Mouse (Mus musculus): ENCODE measurements around the gene Ing3. TPM values are rescaled to one million over a fixed set of nuclear protein-coding genes. Genes with fewer than 3 reads are reported as not detected.

Gene Ing3
- total and polyA plus RNA-seq, 2 experiments from 2014 or later, result 14.5 to 50.0 TPM

- no peak for DNase-seq (ENCODE audit: low spot score)
- no peak overlapping the region for H3K27ac ChIP-seq (ENCODE audit: low read depth, low read length)
Observed at GRCm38 (mm10) chr6:21988296-21988695, 38.9 kb downstream of the Ing3 start.

GRCm38 (mm10) chr6:21989081-21989480, 39.7 kb downstream of the Ing3 start:
- no peaks in the 10 kb centered on the region for H3K36me3 ChIP-seq (ENCODE audit: insufficient read depth, low read length)
- DNase-seq (ENCODE audit: low spot score) (no peak), ATAC-seq (ENCODE audit: low FRiP score) (no peak)
- H3K4me3 ChIP-seq (ENCODE audit: low read depth, low read length), result no peak overlapping the region
- no peak overlapping the region for H3K9ac ChIP-seq (replicated peaks; ENCODE audit: low read length, poor library complexity, severe bottlenecking)
- H3K27ac ChIP-seq (ENCODE audit: low read depth, low read length), result no peak overlapping the region
- TF ChIP-seq CTCF (IDR thresholded peaks at IDR 0.05), result no peak
- H3K9me3 ChIP-seq (ENCODE audit: low read length), result no peaks in the 10 kb centered on the region
- H3K27me3 ChIP-seq (ENCODE audit: insufficient read depth, low read length), result peaks cover 4% of the 10 kb centered on the region; the same call in 1 of the 2 replicates
- 83% methylated on average over 4 of the region's 4 CpGs for WGBS
- H3K4me2 ChIP-seq (ENCODE audit: low read depth, low read length, poor library complexity, severe bottlenecking), result no peak overlapping the region
- peaks cover 12% of the 10 kb centered on the region; the same call in 1 of the 2 replicates for H3K4me1 ChIP-seq (ENCODE audit: insufficient read depth, low read length)

More at GRCm38 (mm10) chr6:21988296-21988695, 38.9 kb downstream of the Ing3 start:
- H3K4me3 ChIP-seq (ENCODE audit: low read depth, low read length), result no peak overlapping the region
- peaks cover 4% of the 10 kb centered on the region; the same call in 1 of the 2 replicates for H3K27me3 ChIP-seq (ENCODE audit: insufficient read depth, low read length)
- no peaks in the 10 kb centered on the region for H3K9me3 ChIP-seq (ENCODE audit: low read length)
- no peaks in the 10 kb centered on the region for H3K36me3 ChIP-seq (ENCODE audit: insufficient read depth, low read length)
- H3K9ac ChIP-seq (replicated peaks; ENCODE audit: low read length, poor library complexity, severe bottlenecking), result no peak overlapping the region
- WGBS, result 91% methylated on average over 5 of the region's 5 CpGs
- ATAC-seq (ENCODE audit: low FRiP score), result no peak
- H3K4me2 ChIP-seq (ENCODE audit: low read depth, low read length, poor library complexity, severe bottlenecking), result no peak overlapping the region
- peaks cover 12% of the 10 kb centered on the region; the same call in 1 of the 2 replicates for H3K4me1 ChIP-seq (ENCODE audit: insufficient read depth, low read length)
- TF ChIP-seq CTCF (IDR thresholded peaks at IDR 0.05), result no peak

- H3K9ac ChIP-seq (replicated peaks; ENCODE audit: low read length, poor library complexity, severe bottlenecking), result no peak overlapping the region
- 66% methylated on average over 9 of the region's 9 CpGs for WGBS
- H3K4me2 ChIP-seq (ENCODE audit: low read depth, low read length, poor library complexity, severe bottlenecking), result no peak overlapping the region
- ATAC-seq (ENCODE audit: low FRiP score) (no peak), DNase-seq (ENCODE audit: low spot score) (no peak)
- peaks cover 11% of the 10 kb centered on the region; the same call in 1 of the 2 replicates for H3K4me1 ChIP-seq (ENCODE audit: insufficient read depth, low read length)
- no peaks in the 10 kb centered on the region for H3K9me3 ChIP-seq (ENCODE audit: low read length)
- H3K27ac ChIP-seq (ENCODE audit: low read depth, low read length), result no peak overlapping the region
- no peak for TF ChIP-seq CTCF (IDR thresholded peaks at IDR 0.05)
- no peaks in the 10 kb centered on the region for H3K36me3 ChIP-seq (ENCODE audit: insufficient read depth, low read length)
- H3K27me3 ChIP-seq (ENCODE audit: insufficient read depth, low read length), result peaks cover 4% of the 10 kb centered on the region; the same call in 1 of the 2 replicates
- H3K4me3 ChIP-seq (ENCODE audit: low read depth, low read length), result no peak overlapping the region
Observed at GRCm38 (mm10) chr6:21990181-21991135, 41.1 kb downstream of the Ing3 start.

GRCm38 (mm10) chr6:21991151-21991550, 41.8 kb downstream of the Ing3 start:
- 0 out of 2 replicates have a peak, but pooled peaks cover 5% of the 10 kb centered on the region for H3K4me1 ChIP-seq (ENCODE audit: insufficient read depth, low read length)
- H3K4me3 ChIP-seq (ENCODE audit: low read depth, low read length), result no peak overlapping the region
- H3K4me2 ChIP-seq (ENCODE audit: low read depth, low read length, poor library complexity, severe bottlenecking), result no peak overlapping the region
- H3K9ac ChIP-seq (replicated peaks; ENCODE audit: low read length, poor library complexity, severe bottlenecking), result no peak overlapping the region
- DNase-seq (ENCODE audit: low spot score), result no peak
- WGBS, result 89% methylated on average over 4 of the region's 4 CpGs
- H3K36me3 ChIP-seq (ENCODE audit: insufficient read depth, low read length), result no peaks in the 10 kb centered on the region
- no peak for TF ChIP-seq CTCF (IDR thresholded peaks at IDR 0.05)
- no peaks in the 10 kb centered on the region for H3K9me3 ChIP-seq (ENCODE audit: low read length)
- no peak overlapping the region for H3K27ac ChIP-seq (ENCODE audit: low read depth, low read length)
- no peaks in the 10 kb centered on the region; the same call in 1 of the 2 replicates for H3K27me3 ChIP-seq (ENCODE audit: insufficient read depth, low read length)
- ATAC-seq (ENCODE audit: low FRiP score), result no peak

GRCm38 (mm10) chr6:21993070-21993469, 43.7 kb downstream of the Ing3 start:
- Histone ChIP-seq H3K27ac (ENCODE audit: low read depth, low read length) (no peak overlapping the region), H3K9ac (replicated peaks; ENCODE audit: low read length, poor library complexity, severe bottlenecking) (no peak overlapping the region), H3K9me3 (ENCODE audit: low read length) (no peaks in the 10 kb centered on the region), H3K4me2 (ENCODE audit: low read depth, low read length, poor library complexity, severe bottlenecking) (no peak overlapping the region), H3K4me3 (ENCODE audit: low read depth, low read length) (no peak overlapping the region), H3K27me3 (ENCODE audit: insufficient read depth, low read length) (no peaks in the 10 kb centered on the region; the same call in 1 of the 2 replicates), H3K36me3 (ENCODE audit: insufficient read depth, low read length) (no peaks in the 10 kb centered on the region), H3K4me1 (ENCODE audit: insufficient read depth, low read length) (no peaks in the 10 kb centered on the region)
- ATAC-seq (ENCODE audit: low FRiP score), result no peak
- WGBS, result 89% methylated on average over 2 of the region's 2 CpGs
- DNase-seq (ENCODE audit: low spot score), result no peak
- no peak for TF ChIP-seq CTCF (IDR thresholded peaks at IDR 0.05)

GRCm38 (mm10) chr6:21998131-21998530, 48.8 kb downstream of the Ing3 start:
- H3K4me2 ChIP-seq (ENCODE audit: low read depth, low read length, poor library complexity, severe bottlenecking), result no peak overlapping the region
- no peak overlapping the region for H3K9ac ChIP-seq (replicated peaks; ENCODE audit: low read length, poor library complexity, severe bottlenecking)
- ATAC-seq (ENCODE audit: low FRiP score), result no peak
- TF ChIP-seq CTCF (IDR thresholded peaks at IDR 0.05), result no peak
- WGBS, result 80% methylated on average over 4 of the region's 4 CpGs
- no peaks in the 10 kb centered on the region for H3K27me3 ChIP-seq (ENCODE audit: insufficient read depth, low read length)
- H3K4me3 ChIP-seq (ENCODE audit: low read depth, low read length), result no peak overlapping the region
- no peak overlapping the region for H3K27ac ChIP-seq (ENCODE audit: low read depth, low read length)
- no peaks in the 10 kb centered on the region for H3K36me3 ChIP-seq (ENCODE audit: insufficient read depth, low read length)
- no peaks in the 10 kb centered on the region for H3K9me3 ChIP-seq (ENCODE audit: low read length)
- no peaks in the 10 kb centered on the region for H3K4me1 ChIP-seq (ENCODE audit: insufficient read depth, low read length)
- DNase-seq (ENCODE audit: low spot score), result no peak

Data from midbrain, postnatal 0 days (tissue).